Mouse (Mus musculus) bone marrow macrophage, adult 2 months (primary cell): ENCODE measurements around the gene Kcnq2.

Source experiments
- CTCF ChIP-seq: IDR thresholded peaks from 2 replicates; pipeline ENCODE4 v1.5.1; 2012; ENCODE audit warnings: low read depth, mild to moderate bottlenecking, low read length, moderate library complexity
- POLR2A ChIP-seq: IDR thresholded peaks from 2 replicates; pipeline ENCODE4 v1.6.1; 2012; ENCODE audit warnings: mild to moderate bottlenecking, low read depth, low read length, borderline replicate concordance

DNA sequence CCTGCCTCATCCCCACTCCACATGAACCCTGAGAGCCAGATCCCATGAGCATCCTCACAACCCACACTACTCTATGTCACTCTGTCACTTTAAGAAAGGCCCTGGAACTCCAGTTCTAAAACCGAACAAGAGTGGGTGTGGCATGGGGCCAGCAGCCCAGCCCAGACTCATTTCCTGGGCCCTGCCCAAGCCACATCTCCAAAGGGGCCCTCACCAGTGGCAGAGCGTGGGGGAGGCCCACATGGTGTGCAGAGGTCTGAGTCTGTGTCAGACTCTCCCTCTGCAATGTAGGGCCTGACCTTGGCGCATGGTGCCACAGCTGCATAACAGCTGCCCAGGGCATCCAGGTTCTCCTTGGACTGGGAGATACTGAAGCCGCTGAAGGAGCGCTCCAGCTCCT lies 54.2 kb downstream of the Kcnq2 start:
- TF ChIP-seq POLR2A = no peak
- no peak for TF ChIP-seq CTCF
